Mouse (Mus musculus) forelimb bud, embryonic 11.5 days (tissue): ENCODE data around the gene Pold4.
A peak's percentile ranks its signal among the peaks of the same experiment; 100 is the strongest.

Experiments
- DNase-seq: peaks from one replicate; pipeline ENCODE4 v3.0.0-alpha.2; 2012; ENCODE audit warnings: low read depth, low spot score

The Pold4 gene

GRCm38 (mm10) chr19:4231253-4232185 is at the start of gene Pold4:
Pold4 (plus strand) TSS chr19:4231899.
- peak; percentile 86 for DNase-seq

DNA sequence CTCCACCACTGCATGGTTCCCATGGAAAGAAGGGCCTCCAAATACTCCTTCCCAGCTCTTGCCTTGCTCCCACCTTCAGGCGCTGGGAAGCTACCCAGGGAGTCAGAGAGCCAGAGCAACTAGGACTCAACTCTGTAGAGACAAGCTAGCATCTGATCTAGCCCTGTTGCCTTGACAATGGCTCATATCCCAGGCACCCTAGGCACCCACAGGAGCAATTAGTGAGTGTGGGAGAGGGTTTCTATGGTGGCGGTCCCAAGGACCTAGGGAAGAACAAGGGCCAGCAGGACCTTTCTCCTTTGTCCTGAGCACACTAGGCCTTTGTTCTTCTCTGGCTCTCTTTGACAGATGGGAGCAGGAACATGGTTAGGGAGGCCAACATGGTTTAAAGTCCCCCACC is 48.0 kb upstream of the Pold4 start:
- DNase-seq = no peak

GRCm38 (mm10) chr19:4184976-4185975 is 46.4 kb upstream of the Pold4 start:
- DNase-seq = no peak

DNA sequence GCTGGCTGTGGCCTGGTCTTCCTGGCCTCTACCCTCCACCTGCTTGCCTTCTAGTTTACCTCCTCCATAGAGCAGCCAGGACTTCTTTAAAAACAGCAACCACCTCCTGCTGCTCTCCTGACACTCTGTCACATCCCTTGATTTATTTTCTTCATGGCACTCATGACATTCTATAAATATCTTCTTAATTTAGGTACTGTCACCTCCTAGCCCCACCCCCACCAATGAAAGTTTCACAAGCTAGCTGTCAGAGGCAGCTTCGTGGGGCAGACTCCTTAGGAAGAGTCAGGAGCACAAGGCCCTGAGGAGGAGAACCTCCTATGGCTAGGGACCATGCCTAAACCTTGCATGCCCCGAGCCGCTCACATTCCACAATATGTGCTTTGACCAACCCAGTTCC is 44.4 kb upstream of the Pold4 start:
- no peak for DNase-seq

- DNase-seq = no peak
Observed at GRCm38 (mm10) chr19:4189051-4189620, 42.6 kb upstream of the Pold4 start.

- DNase-seq = no peak
Observed at GRCm38 (mm10) chr19:4190831-4191334, 40.8 kb upstream of the Pold4 start, which contains the start of gene Tbc1d10c. Tbc1d10c (minus strand) TSS chr19:4191284.

- DNase-seq = peak; percentile 93
Observed at GRCm38 (mm10) chr19:4191528-4192250, 40.0 kb upstream of the Pold4 start, which contains the start of gene Ppp1ca. Ppp1ca (plus strand) TSS chr19:4192065.

DNA sequence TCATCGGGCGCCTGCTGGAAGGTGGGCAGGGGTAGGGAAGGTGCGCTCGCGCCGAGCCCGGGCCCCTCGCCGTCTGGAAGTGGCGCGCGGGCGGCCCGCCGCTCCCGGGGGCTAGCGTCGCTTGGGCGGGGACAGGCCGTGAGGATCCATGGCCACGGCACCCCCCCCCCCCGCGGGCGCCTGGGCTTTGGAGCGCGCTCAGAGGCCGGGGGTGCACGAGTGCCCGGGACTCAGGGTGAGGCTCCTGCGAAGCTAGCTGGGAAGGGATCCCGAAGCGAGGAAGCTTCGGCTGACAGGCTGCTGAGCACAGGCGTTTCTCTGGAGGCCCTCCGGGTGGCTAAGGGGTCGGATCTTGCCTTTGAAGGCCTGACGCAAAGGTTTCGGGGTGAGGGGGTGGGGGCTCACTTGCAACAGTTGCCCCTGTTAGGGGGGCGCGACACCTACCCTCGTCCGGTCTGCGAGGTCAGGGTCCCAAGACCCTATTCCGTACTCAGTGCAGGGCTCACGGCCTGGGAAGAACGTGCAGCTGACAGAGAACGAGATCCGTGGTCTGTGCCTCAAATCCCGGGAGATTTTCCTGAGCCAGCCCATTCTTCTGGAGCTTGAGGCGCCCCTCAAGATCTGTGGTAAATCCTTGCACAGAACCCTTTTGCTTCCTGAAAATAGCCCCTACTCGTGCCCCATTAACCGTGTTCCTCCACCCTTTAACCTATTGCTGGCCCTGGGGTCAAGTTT is 39.3 kb upstream of the Pold4 start:
- no peak for DNase-seq

DNA sequence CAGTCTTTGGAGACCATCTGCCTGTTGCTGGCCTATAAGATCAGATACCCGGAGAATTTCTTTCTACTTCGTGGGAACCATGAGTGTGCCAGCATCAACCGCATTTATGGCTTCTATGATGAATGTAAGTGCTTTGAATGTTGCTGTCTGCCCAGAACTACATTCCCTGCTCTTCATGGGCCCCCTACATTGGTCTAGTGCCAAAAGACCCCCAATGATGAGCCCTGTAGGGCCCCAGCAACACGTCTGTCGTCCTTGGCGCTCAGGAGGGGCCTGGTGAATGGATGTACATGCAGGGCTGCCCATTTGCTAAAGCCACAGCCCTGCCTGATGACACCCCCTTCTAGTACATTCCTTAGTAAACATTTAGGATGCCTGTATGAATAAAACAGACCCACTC is 38.6 kb upstream of the Pold4 start:
- DNase-seq = no peak

DNA sequence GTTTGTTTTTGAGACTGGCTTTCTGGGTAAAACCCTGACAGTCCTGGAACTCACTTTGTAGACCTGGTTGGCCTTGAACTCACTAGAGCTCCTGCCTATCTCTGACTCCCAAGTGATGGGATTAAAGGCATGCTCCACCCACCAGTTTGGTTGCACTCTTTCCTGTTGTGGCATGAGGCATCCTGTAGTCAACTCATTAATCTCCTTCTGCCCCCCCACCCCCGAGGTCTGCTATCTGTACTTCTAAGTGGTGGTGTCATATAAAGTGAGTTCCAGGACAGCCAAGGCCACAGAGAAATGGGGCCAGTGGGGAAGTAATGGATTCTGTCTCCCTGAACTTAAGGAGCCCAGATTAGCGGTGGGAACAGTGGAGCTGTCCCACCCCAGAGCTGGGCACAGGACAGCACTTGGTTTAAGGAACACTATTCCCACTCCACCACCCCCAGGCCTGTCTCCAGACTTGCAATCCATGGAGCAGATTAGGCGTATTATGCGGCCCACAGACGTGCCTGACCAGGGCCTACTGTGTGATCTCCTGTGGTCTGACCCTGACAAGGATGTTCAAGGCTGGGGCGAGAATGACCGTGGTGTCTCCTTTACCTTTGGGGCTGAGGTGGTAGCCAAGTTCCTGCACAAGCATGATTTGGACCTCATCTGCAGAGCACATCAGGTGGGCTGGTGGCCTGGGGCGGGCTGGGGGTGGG is 37.5 kb upstream of the Pold4 start:
- DNase-seq = no peak

DNA sequence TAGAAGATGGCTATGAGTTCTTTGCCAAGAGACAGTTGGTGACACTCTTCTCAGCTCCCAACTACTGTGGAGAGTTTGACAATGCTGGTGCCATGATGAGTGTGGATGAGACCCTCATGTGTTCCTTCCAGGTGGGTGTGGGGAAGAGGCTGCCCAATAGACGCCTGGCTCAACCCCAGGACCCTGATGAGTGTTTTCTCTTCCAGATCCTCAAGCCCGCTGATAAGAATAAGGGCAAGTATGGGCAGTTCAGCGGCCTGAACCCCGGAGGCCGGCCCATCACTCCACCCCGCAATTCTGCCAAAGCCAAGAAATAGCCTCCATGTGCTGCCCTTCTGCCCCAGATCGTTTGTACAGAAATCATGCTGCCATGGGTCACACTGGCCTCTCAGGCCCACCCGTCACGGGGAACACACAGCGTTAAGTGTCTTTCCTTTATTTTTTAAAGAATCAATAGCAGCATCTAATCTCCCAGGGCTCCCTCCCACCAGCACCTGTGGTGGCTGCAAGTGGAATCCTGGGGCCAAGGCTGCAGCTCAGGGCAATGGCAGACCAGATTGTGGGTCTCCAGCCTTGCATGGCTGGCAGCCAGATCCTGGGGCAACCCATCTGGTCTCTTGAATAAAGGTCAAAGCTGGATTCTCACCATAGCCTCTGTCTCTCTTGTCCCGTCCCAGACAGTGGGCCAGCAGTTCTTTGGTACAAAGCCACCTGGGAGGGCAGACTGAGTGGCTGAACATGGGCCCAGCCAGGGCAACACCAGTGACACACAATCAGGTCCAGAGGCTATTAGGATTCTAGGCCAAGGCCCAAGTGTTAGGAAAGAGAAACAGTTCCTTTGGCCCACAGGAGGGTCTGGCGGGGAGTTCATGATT is 36.7 kb upstream of the Pold4 start:
- DNase-seq = no peak

DNA sequence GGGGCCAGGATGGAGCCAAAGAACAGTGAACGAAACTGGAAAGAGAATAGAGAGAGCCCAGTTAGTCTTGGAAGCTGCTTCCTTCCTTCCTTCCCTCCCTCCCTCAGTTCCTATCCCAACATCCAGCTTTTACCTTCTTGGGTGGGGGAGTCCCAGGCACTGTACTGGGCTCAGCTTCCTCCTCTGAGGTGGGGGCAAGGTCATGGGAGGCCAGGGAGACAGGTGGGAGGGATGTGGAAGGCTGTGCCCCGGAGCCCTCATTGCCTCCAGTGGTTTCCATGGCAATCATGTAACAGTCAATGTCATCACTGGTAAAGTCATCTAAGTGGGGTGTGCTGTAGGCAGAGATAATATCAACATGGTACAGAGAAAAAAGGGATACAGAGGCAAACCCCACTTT is 35.7 kb upstream of the Pold4 start:
- DNase-seq = no peak

DNA sequence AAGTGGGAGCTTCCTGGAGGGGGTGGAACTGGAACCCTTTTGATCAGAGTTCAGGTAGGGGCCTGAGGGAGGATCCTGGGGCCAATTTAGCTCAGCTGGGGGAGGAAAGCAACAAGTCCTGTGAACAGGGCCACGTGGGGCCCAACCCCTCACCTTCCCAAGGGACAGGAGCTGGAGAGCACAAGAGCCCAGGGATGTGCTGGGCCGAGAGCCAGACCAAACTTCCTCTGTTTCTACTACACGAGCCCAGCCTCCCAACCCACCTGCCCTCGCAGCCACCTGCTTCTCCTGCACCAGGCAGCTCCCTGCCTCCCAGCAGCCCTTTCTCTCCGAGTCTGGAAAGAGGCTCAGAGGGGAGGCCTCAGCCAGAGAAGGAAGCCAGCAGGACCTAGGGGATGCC is 35.2 kb upstream of the Pold4 start:
- DNase-seq = no peak

DNA sequence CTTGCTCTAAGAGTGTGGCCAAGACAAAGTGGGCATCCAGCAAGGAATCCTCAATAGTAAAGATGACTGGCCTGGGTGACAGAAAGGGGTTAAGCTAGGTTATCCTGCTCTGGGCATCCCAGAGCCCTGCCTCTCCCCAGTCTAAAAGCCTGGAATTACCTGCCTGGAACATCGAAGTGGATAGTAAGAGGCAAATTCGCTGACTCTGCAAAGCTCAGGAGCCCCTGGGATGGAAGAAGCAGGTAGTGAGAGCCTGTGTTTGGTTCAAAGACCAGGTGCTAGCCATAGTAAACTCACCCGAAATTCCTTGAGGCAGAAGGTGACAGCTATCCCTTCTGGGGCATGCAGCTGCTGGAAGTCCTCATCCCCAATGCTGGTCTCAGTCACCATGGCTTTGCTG is 34.5 kb upstream of the Pold4 start:
- DNase-seq = no peak

DNA sequence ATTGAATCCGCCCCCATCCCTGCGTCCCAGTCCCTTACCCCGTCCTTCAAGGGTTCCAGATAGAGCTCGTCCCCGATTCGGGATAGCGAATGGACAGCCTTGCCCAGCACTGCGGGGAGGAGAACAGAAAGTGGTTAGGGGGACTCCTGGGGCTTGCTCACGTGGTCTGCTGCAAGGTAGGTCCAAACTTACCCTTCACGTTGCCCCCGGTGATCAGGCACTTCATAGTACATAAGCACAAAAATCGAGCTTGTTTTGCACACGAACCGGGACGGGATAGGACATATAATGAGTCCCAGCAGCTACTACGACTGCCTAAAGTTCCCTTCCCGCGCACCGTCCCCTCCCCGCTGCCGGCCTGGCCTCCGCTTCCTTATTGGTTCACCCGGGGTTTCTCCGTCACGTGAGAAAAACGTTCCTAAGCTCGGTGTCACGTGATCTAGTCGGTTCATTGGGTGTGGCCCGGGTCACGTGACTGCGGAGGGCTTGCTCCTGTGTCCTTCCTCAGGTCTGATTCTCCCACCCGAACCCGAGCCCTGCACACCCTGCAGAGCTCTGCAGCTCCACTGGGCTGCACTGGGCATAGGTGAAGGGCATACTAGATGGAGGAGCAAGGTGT is 30.3 kb upstream of the Pold4 start, which contains the start of gene Rad9a:
Gene Rad9a, minus strand, starts transcription at position 372 of the 619 bp plus-strand sequence.
- peak; percentile 96 for DNase-seq

GRCm38 (mm10) chr19:4202149-4202548 is 29.6 kb upstream of the Pold4 start:
- DNase-seq = no peak

GRCm38 (mm10) chr19:4203148-4203547 is 28.6 kb upstream of the Pold4 start:
- DNase-seq = no peak
